Mouse (Mus musculus) spleen, adult 2 months (tissue): ENCODE measurements around the gene Sod2. TPM values are rescaled to one million over a fixed set of nuclear protein-coding genes. Genes with fewer than 3 reads are reported as not detected.
"Not testable (repeated sequence)": the region's sequence is repeated elsewhere in the genome, so short reads cannot be mapped to it uniquely, and the experiment has no call there.

Source experiments
- DNase-seq, 2 experiments: peaks; one replicate each; pipeline versions ENCODE4 v3.0.0 to v3.0.0-alpha.2; 2012 to 2021; ENCODE audit warnings: low spot score in 2 of 2, low read depth in 1 of 2
- H3K27ac ChIP-seq: fragments of 200-500 bp; 2 replicates; pipeline ENCODE4 v1.5.1; 2012; ENCODE audit warnings: low read length, inconsistent platforms; ENCODE audit not compliant: insufficient read depth
- H3K27me3 ChIP-seq: fragments of 200-500 bp; 2 replicates; pipeline ENCODE4 v1.6.1; 2012; ENCODE audit warnings: mild to moderate bottlenecking, moderate library complexity, low read length, inconsistent platforms; ENCODE audit not compliant: control insufficient read depth, insufficient read depth
- H3K36me3 ChIP-seq: fragments of 200-500 bp; 2 replicates; pipeline ENCODE4 v1.6.1; 2012; ENCODE audit warnings: mild to moderate bottlenecking, low read length, inconsistent platforms; ENCODE audit not compliant: control insufficient read depth, insufficient read depth
- H3K4me1 ChIP-seq: fragments of 200-500 bp; 2 replicates; pipeline ENCODE4 v1.6.1; 2011; ENCODE audit warnings: inconsistent platforms; ENCODE audit not compliant: control insufficient read depth, insufficient read depth, insufficient read length
- H3K4me3 ChIP-seq: fragments of 200-500 bp; 2 replicates; pipeline ENCODE4 v1.5.1; 2011; ENCODE audit warnings: mild to moderate bottlenecking, inconsistent platforms; ENCODE audit not compliant: insufficient read depth, insufficient read length; ENCODE audit errors: extremely low read depth
- CTCF ChIP-seq: fragments of 200-500 bp; IDR thresholded peaks from 2 replicates; pipeline ENCODE4 v1.5.1; 2011; ENCODE audit warnings: mild to moderate bottlenecking, inconsistent platforms; ENCODE audit not compliant: insufficient read depth, insufficient read length, insufficient replicate concordance; ENCODE audit errors: extremely low read depth
- POLR2A ChIP-seq: fragments of 200-500 bp; IDR thresholded peaks from 2 replicates; pipeline ENCODE4 v1.6.1; 2011; ENCODE audit warnings: low read depth, low read length, inconsistent platforms
- WGBS: fragments of 180-500 bp; shearing (Covaris S2); methylation state at CpG from one replicate; pipeline ENCODE4 v1.1.7; 2018; 5-methylcytosine and 5-hydroxymethylcytosine counted together
- polyA plus RNA-seq: library from polyadenylated mRNA; depleted of rRNA; stranded (reverse); fragments of >200 nt; gene quantifications from 2 replicates; pipeline ENCODE4 v1.2.3, GENCODE M21; 2012

The Sod2 gene
- polyA plus RNA-seq, 1 experiment, result 98.9 TPM

- peak; percentile 85 to 99 for DNase-seq
- Histone ChIP-seq H3K4me1 (no peaks in the 10 kb centered on the region; the same call in 1 of the 2 replicates), H3K27ac (peak overlapping the region; percentile 84), H3K36me3 (peaks cover 4% of the 10 kb centered on the region; the same call in 1 of the 2 replicates), H3K4me3 (peak overlapping the region; percentile 70), H3K27me3 (no peaks in the 10 kb centered on the region)
- under 1% methylated on average over 76 of the region's 76 CpGs for WGBS
- TF ChIP-seq POLR2A (peak; percentile 89), CTCF (no peak; the same call in 1 of the 2 replicates)
Measured at GRCm38 (mm10) chr17:13007730-13008425, 1.2 kb downstream of the Sod2 start.

- H3K27ac ChIP-seq, result peak overlapping the region; percentile 84
- H3K36me3 ChIP-seq, result peaks cover 10% of the 10 kb centered on the region; the same call in 1 of the 2 replicates
- TF ChIP-seq CTCF, result no peak
- no peak for TF ChIP-seq POLR2A
- WGBS, result 1% methylated on average over 10 of the region's 10 CpGs
- no peaks in the 10 kb centered on the region; the same call in 1 of the 2 replicates for H3K4me1 ChIP-seq
- DNase-seq, result peak in 1 of 2 experiments; percentile 14
- no peaks in the 10 kb centered on the region for H3K27me3 ChIP-seq
- H3K4me3 ChIP-seq, result peak overlapping the region; percentile 70
Measured at GRCm38 (mm10) chr17:13008528-13008927, 1.9 kb downstream of the Sod2 start.

GRCm38 (mm10) chr17:13009887-13010286, 3.2 kb downstream of the Sod2 start:
- TF ChIP-seq CTCF (no peak), POLR2A (no peak)
- H3K4me1 ChIP-seq, result no peaks in the 10 kb centered on the region; the same call in 1 of the 2 replicates
- no peaks in the 10 kb centered on the region for H3K27me3 ChIP-seq
- H3K36me3 ChIP-seq, result peaks cover 14% of the 10 kb centered on the region; the same call in 1 of the 2 replicates
- H3K27ac ChIP-seq, result no peak overlapping the region
- DNase-seq, result peak in 1 of 2 experiments; percentile 36
- no peak overlapping the region for H3K4me3 ChIP-seq
- WGBS, result 20% methylated on average over 3 of the region's 3 CpGs

- peaks cover 15% of the 10 kb centered on the region; the same call in 1 of the 2 replicates for H3K36me3 ChIP-seq
- 80% methylated on average over 3 of the region's 3 CpGs for WGBS
- no peak for DNase-seq
- no peaks in the 10 kb centered on the region for H3K27me3 ChIP-seq
- TF ChIP-seq POLR2A (no peak), CTCF (no peak)
- no peak overlapping the region for H3K4me3 ChIP-seq
- H3K27ac ChIP-seq, result no peak overlapping the region
- no peaks in the 10 kb centered on the region; the same call in 1 of the 2 replicates for H3K4me1 ChIP-seq
Measured at GRCm38 (mm10) chr17:13013316-13013715, 6.7 kb downstream of the Sod2 start.

- 89% methylated on average over 4 of the region's 12 CpGs for WGBS
- H3K27me3 ChIP-seq, H3K27ac ChIP-seq, H3K36me3 ChIP-seq, H3K4me3 ChIP-seq, H3K4me1 ChIP-seq, DNase-seq: not testable (repeated sequence)
Measured at GRCm38 (mm10) chr17:13036627-13037192, 30.1 kb downstream of the Sod2 start.

- not testable (repeated sequence) for H3K4me3 ChIP-seq, H3K36me3 ChIP-seq, H3K27ac ChIP-seq, H3K4me1 ChIP-seq, H3K27me3 ChIP-seq
- 26% methylated on average over 4 of the region's 4 CpGs for WGBS
- peak in 1 of 2 experiments; percentile 12 for DNase-seq
Measured at GRCm38 (mm10) chr17:13043846-13044673, 37.4 kb downstream of the Sod2 start.

GRCm38 (mm10) chr17:13052124-13052813, 45.6 kb downstream of the Sod2 start, which contains the start of gene Gpr31b:
Gpr31b (minus strand) TSS chr17:13052296.
- not testable (repeated sequence) for H3K27me3 ChIP-seq, H3K4me3 ChIP-seq, H3K4me1 ChIP-seq, H3K36me3 ChIP-seq, H3K27ac ChIP-seq, DNase-seq
- 17% methylated on average over 1 of the region's 8 CpGs for WGBS

GRCm38 (mm10) chr17:13060804-13061203, 54.2 kb downstream of the Sod2 start, which contains the start of gene Tcp10b:
Tcp10b (plus strand) TSS chr17:13061104.
- WGBS, result 92% methylated on average over 4 of the region's 4 CpGs
- not testable (repeated sequence) for H3K36me3 ChIP-seq, H3K27ac ChIP-seq, H3K4me1 ChIP-seq, H3K4me3 ChIP-seq, DNase-seq, H3K27me3 ChIP-seq

- DNase-seq, H3K4me1 ChIP-seq, H3K36me3 ChIP-seq, H3K4me3 ChIP-seq, H3K27ac ChIP-seq, H3K27me3 ChIP-seq: not testable (repeated sequence)
- 89% methylated on average over 7 of the region's 7 CpGs for WGBS
Measured at GRCm38 (mm10) chr17:13062882-13063281, 56.2 kb downstream of the Sod2 start.
